Mouse (Mus musculus) heart, adult 11 months (tissue): ENCODE data around the gene Hamp.

Experiments used
- DNase-seq: peaks from one replicate; pipeline ENCODE4 v3.0.0; 2022

The Hamp gene

GRCm38 (mm10) chr7:30904042-30904441, 39.8 kb downstream of the Hamp start:
- no peak for DNase-seq

- no peak for DNase-seq
Observed at GRCm38 (mm10) chr7:30895217-30895616, 48.6 kb downstream of the Hamp start.

- no peak for DNase-seq
Observed at GRCm38 (mm10) chr7:30892515-30892914, 51.3 kb downstream of the Hamp start.
